Mouse (Mus musculus): Measurements from ENCODE around the gene Olfr472.
"Not testable (repeated sequence)": the region's sequence is repeated elsewhere in the genome, so short reads cannot be mapped to it uniquely, and the experiment has no call there.

The Olfr472 gene

GRCm38 (mm10) chr7:107897602-107898001, at the start of gene Olfr472:
Gene Olfr472 (plus strand): TSS chr7:107897902.
- no peak for DNase-seq

GRCm38 (mm10) chr7:107930146-107930545, 32.4 kb downstream of the Olfr472 start, which contains the start of gene Olfr473:
Gene Olfr473 (plus strand): TSS chr7:107930446.
- no peak for DNase-seq

- DNase-seq, result not testable (repeated sequence)
These were observed 54.8 kb downstream of the Olfr472 start for GRCm38 (mm10) chr7:107952539-107952938.

- DNase-seq, result no peak
These were observed 56.6 kb downstream of the Olfr472 start, which contains the start of gene Olfr474 for GRCm38 (mm10) chr7:107954343-107954742. Gene Olfr474 (plus strand): TSS chr7:107954643.
